Mouse (Mus musculus) gastrocnemius, postnatal 10 days (tissue): ENCODE measurements around the gene Prr12. TPM values are rescaled to one million over a fixed set of nuclear protein-coding genes. Genes with fewer than 3 reads are reported as not detected.
A peak's percentile ranks its signal among the peaks of the same experiment; 100 is the strongest.
"Not testable (repeated sequence)": the region's sequence is repeated elsewhere in the genome, so short reads cannot be mapped to it uniquely, and the experiment has no call there.

ENCODE experiments used
- DNase-seq: peaks from one replicate; pipeline ENCODE4 v3.0.0; 2021; ENCODE audit warnings: mixed read lengths
- long read RNA-seq, 2 experiments: library from polyadenylated mRNA; stranded (forward); transcript quantifications; one replicate each; pipeline ENCODE4 v2.0.0; 2021
- total RNA-seq, 2 experiments: library from RNA; stranded (reverse); gene quantifications; 2 replicates each; pipeline ENCODE4 v1.2.3; 2021

The Prr12 gene
- 10 to 100 TPM; 36.0 to 43.1 TPM for total RNA-seq
- long read RNA-seq, experiment 1, partial matches to known transcripts: 0 of 5 reads
- long read RNA-seq, experiment 1, other reads (novel, unspliced or antisense): 2 of 5 reads
- long read RNA-seq, experiment 2, partial matches to known transcripts: 7 of 9 reads
- long read RNA-seq, experiment 2, other reads (novel, unspliced or antisense): 1 of 9 reads

- DNase-seq: no peak
These were observed at the start of gene Prr12 for GRCm38 (mm10) chr7:45052862-45053116. Prr12 (minus strand) TSS chr7:45052881.

DNA sequence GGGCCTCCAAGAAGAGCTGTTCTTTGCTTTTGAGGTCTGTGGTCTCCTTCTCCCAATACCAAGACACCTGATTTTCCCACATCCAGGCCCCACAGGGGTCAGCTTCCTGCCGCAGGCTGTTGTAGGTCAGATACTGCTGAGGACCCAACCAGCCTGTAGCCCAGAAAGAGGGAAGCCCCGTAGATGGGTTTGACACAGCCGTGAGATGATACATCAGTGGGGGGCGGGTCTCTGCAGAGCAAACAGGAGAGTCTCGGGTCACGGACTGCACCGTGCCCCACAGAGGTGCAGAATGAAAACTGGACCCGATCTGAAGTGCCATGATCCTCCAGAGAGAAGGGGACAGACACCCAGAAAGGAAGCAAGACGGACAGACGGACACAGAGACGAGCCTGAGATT is 49.8 kb upstream of the Prr12 start:
- DNase-seq: no peak

DNA sequence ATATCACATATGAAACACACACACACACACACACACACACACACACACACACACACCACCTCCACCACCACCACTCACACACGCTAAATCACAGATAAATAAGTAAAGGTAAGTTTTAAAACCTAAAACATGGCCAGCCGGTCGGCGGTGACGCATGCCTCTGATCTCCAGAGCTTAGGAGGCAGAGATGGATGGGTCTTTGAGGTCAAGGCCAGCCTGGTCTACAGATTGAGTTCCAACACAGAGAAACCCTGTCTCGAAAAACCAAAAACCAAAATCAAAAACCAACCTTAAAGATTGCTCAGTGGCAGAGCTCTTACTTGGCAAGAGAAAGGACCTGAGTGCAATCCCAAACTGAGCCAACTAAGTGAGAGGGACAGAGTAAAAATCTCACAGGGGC is 47.4 kb upstream of the Prr12 start:
- DNase-seq: no peak

DNA sequence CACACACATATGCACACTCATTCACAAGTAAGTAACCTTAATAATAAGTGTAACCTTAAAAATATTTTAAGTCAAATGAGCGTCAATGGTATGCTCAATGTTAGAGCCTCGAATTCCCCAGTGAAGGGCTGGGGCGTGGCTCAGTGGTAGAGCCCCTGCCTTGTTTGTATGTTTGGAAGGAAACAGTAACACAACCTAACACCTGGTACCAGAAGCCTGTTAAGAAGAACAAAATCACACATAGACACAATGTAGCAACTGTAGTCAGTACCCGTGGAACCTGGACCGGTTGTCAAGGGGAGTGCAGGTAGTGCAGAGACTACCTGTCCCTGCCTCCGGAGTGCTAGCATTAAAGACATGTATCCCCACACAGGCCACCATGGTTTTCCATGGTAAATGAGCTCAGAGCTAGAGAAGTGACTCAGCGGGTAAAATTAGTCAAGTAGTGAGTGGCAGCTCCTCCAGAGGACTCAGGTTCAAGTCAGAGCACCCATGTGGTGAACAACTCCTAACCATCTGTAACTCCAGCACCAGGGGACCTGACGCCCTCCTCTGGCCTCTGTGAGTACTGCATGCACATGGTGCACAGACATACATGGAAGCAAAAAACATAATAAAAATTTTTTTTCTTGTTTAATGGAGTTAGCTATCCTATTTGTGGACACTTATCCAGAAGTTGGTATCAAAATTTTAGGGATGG is 46.0 kb upstream of the Prr12 start:
- no peak for DNase-seq

- no peak for DNase-seq
These were observed 44.8 kb upstream of the Prr12 start for GRCm38 (mm10) chr7:45097479-45097878.

DNA sequence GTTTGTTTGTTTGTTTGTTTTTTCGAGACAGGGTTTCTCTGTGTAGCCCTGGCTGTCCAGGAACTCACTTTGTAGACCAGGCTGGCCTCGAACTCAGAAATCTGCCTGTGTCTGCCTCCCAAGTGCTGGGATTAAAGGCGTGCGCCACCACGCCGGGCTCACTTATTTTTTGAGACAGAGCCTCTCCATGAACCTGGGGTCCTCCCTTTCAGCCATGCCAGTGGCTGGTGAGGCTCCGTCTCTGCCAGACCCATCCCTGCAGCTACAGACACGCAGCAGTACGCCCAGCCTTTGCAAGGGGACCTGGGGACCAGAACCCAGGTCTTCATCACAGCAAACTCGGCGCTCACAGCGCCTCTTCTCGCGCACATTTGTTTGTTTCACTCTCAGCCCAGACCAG is 43.3 kb upstream of the Prr12 start:
- DNase-seq: not testable (repeated sequence)

DNA sequence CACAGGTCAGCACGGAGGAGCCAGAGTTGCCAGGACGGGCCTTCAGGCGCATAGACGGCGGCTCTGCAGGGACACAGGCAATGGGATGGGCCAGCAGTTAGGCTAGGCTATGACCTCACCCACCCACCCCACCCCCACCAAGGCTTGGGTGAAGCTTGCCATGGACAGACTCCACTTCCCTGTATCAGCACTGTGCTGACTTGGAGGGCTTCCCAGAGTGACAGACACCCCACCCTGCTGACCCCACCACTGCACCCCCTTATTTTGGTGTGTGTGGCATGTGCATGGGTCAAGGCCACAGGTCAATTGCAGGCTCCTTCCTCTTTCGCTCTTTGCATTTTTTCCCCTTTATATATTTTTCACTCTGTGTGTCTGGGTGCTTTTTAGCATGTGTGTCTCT is 42.7 kb upstream of the Prr12 start:
- DNase-seq: no peak

- DNase-seq: no peak
These were observed 41.4 kb upstream of the Prr12 start for GRCm38 (mm10) chr7:45094121-45094520.

GRCm38 (mm10) chr7:45093516-45093905 is 40.8 kb upstream of the Prr12 start:
- no peak for DNase-seq

GRCm38 (mm10) chr7:45092828-45093515 is 40.3 kb upstream of the Prr12 start:
- no peak for DNase-seq

DNA sequence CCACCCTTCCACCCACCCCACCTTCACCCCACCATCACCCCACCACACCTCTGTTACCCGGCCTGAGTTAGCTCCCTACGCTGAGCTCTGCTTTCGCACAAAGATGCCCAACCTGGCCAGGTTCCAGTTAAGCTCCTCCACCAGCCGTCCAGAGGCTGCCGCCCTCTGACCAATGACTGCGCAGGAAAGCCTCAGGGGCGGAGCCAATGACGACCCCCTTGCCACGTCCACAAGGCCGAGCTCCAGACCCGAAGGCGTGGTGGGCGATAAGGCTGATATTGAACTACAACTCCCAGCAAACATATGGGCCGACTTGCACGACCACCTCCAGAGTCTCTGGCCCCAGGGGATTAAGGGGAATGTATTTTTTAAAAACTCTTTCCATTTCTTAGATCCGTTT is 39.4 kb upstream of the Prr12 start, which contains the start of gene Rcn3:
Rcn3 (minus strand) TSS at position 174 of the 400 bp plus-strand sequence.
- DNase-seq: peak; percentile 91

- DNase-seq: peak; percentile 46
These were observed 38.6 kb upstream of the Prr12 start for GRCm38 (mm10) chr7:45091001-45091990.

DNA sequence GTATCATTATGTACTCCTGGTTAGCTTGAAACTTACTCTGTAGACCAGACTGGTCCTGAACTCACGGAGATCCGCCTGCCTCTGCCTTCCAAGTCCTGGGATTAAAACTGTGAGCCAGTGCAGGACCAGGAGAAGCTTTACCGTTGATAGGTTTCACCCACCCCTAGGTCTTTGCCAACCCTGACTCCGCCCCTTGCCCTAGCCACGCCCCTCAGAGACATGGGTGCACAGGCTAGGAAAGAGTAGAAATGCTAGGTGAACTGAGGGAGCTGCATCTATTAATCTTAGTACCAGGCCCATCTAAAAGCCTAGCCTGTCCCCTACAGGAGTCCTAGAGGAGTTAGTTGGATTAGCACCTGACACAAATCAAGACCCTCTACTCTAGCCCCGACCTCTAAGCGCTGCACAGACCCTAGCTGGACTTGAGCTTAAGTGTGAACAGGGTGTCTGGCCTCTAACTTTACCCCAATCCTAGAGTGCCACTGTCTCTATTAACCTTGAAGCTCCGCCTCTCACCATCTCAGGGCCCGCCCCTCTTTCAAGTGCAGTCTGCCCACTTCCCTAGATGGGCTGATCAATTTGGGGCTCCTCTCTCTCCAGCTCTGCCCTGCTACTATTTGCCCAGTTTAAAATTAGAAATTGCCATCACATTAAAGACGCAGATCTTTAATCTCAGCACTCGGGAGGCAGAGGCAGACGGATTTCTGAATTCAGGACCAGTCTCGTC is 37.7 kb upstream of the Prr12 start:
- DNase-seq: no peak

GRCm38 (mm10) chr7:45088597-45088996 is 35.9 kb upstream of the Prr12 start:
- no peak for DNase-seq

DNA sequence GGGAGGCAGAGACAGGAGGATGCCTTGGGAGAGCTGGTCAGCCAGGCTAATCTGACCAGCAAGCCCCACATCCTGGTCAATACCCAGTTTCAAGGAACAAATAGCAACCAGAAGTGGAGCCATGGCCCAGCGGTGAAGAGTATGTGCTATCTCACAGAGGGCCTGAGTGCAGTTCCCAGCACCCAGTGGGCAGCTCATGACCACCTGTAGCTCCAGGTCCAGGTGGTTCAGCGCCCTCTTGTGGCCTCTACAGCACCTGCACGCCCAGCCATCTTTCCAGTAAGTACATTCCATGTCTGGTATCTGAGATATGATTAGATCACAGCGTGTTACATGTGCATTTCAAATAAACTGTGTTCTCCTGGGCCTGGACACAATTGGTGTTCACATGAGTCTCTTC is 33.4 kb upstream of the Prr12 start:
- DNase-seq: no peak

DNA sequence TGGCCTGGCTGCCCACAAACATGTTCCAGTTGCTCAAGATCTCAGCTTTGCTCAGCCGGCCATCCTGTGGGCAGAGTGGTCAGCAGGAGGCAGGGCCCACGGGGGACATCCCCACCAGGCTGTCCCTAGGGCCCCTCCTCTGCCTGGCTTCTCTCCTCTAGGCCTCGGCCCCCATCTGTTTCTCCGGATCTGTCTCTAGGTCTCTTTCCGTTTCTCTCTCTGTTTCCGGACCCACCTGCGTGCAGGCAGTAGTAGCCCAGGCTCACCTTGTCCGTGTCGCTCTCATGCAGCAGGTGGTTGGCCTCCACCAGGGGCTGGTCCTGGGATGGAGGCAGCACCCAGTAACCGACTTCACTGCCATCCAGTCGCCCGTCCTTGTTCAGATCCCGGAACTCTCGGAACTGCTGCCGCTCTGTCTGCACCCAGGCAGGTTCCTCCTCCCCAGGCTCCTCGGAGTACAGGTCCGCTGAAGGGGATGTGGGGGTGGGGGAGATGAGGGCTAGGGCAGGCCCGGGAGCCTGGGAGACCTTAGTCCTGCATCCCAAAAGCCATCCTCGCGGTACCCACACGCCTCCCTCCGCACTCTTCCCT is 30.7 kb upstream of the Prr12 start:
- DNase-seq: no peak

- no peak for DNase-seq
These were observed 30.0 kb upstream of the Prr12 start for GRCm38 (mm10) chr7:45082401-45083299.

GRCm38 (mm10) chr7:45081016-45081415 is 28.3 kb upstream of the Prr12 start:
- no peak for DNase-seq

DNA sequence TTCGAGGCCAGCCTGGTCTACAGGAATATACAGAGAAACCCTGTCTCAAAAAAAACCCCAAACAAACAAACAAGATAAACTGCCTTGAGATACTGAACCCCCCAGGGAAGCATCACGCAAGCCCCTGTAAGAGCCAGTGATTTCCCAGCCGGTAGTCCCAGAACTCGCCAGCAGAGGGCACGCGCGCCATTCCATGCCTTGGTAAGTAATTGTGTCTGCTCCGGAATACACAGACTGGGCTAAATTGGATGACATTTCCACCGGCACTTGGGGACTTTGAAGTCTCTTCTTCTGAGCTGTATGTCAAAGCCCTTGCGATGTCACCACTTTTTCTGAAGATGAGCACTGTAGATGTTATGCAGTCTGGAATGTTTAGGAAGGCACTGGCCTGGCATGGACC is 27.2 kb upstream of the Prr12 start:
- peak; percentile 94 for DNase-seq

- DNase-seq: peak; percentile 80
These were observed 25.8 kb upstream of the Prr12 start for GRCm38 (mm10) chr7:45078513-45078912.
